Mouse (Mus musculus): ENCODE results near the gene Cggbp1.

The Cggbp1 gene

DNA sequence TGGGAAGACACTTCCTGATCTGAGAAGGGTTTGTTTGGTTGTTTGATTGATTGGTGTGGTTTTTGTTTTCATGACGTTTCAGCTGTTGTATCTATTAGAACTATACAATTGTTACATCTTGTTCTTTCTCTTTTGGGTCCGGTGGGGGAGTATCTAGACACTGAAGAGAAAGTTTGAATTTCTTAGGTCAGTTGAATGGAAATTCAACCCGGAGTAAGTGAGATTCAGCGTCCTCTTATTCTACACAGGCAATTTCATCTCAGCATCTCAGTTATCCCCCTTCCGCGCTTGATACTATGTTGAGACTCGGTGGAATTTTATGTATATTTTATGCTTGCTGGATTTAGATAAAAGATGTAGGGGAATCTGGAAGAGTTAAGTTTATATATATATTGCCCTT is 21.0 kb downstream of the Cggbp1 start:
- DNase-seq (ENCODE audit: low read depth, low spot score), result peak; percentile 54

GRCm38 (mm10) chr16:64873416-64874305 is 21.9 kb downstream of the Cggbp1 start:
- peak; percentile 86 for DNase-seq (ENCODE audit: low read depth, low spot score)

GRCm38 (mm10) chr16:64875384-64875783 is 23.6 kb downstream of the Cggbp1 start:
- DNase-seq (ENCODE audit: low read depth, low spot score), result no peak

GRCm38 (mm10) chr16:64875822-64876221 is 24.0 kb downstream of the Cggbp1 start:
- DNase-seq (ENCODE audit: low read depth, low spot score), result no peak

DNA sequence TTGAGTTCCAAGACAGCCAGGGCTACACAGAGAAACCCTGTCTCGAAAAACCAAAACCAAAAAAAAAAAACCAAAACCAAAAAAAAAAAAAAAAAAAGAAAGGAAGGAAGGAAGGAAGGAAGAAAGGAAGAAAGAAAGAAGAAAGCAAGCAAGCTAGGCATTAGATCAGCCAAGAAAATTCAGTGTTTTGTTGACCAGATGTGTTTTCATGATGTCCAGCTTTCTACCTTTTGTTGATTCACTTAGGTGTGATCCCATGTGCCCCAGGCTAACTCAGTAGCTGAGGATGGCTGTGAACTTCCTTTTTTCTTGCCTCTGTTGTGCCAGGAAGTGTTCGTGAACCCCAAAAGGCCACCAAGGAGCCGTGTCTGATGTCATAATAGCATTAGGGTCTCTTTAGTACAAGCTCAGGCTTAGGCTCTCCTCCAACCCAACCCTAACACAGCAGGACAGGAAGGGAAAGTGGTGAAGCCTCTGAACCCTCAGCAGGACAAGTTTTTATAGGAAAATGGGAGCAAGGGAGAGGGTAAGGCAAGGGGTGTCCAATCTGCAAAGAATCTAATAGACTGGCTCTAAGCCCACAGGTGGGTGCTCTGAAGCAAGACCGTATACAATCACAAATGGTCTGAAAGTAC is 25.0 kb downstream of the Cggbp1 start:
- DNase-seq (ENCODE audit: low read depth, low spot score), result no peak

GRCm38 (mm10) chr16:64877314-64877713 is 25.5 kb downstream of the Cggbp1 start:
- no peak for DNase-seq (ENCODE audit: low read depth, low spot score)

- DNase-seq (ENCODE audit: low read depth, low spot score), result no peak
These were observed 26.9 kb downstream of the Cggbp1 start for GRCm38 (mm10) chr16:64878611-64879132.

- no peak for DNase-seq (ENCODE audit: low read depth, low spot score)
These were observed 27.9 kb downstream of the Cggbp1 start for GRCm38 (mm10) chr16:64879735-64880134.

DNA sequence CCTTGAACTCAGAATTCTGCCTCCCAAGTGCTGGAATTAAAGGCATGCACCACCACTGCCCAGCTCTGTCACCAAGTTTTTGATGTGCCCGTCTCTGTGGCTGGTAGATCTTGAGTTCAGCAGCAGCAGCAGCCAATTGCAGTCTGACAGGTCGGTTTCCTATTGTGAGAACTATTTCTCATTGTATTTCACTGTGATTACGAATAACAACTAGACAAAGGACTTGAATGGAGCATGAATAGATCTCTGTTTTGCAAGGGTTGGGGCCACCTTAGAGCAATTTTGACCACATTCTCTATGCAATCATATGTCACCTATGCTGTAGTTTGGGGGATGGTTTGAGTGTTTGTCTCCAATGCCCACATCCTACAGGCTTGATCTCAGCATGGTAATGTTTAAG is 29.2 kb downstream of the Cggbp1 start:
- no peak for DNase-seq (ENCODE audit: low read depth, low spot score)

DNA sequence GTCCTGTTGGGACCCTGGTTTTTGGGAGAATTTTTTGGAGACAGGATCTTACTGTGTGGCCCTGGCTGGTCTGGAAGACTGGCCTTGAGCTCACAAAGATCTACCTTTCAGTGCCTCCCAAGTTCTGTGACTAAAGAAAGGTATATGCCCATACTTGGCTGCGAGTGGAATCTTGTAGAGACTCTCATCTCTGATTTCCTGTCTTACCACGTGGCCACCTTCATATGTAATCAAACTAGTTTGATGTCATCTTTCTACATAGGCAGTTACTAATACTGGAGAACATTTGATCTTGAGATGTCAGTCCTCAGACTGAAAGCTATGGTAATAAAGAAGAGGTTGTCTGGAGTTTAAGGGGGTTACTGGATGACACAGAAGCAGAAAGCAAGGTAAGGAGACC is 29.6 kb downstream of the Cggbp1 start:
- no peak for DNase-seq (ENCODE audit: low read depth, low spot score)

DNA sequence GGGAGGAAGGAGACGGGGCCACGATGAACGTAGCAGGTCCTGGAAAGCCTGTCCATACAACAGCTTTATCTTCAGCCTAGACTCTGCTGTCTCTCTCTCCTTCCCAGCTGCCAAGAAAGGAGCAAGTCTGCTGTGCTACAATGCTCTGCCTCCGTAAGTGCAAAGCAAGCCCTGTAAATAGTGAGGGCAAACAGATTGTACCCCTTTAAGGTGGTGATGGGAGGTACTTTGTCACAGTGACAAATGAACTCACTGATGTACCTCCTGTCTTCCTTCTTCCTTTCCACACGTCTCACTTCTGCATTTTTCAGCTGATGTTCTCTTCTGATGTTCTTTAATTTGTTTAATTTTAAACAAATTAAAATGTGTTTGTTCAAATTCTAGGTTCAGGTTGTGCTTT is 32.1 kb downstream of the Cggbp1 start:
- DNase-seq (ENCODE audit: low read depth, low spot score), result no peak

- DNase-seq (ENCODE audit: low read depth, low spot score), result no peak
These were observed 32.6 kb downstream of the Cggbp1 start for GRCm38 (mm10) chr16:64884420-64884838.

DNA sequence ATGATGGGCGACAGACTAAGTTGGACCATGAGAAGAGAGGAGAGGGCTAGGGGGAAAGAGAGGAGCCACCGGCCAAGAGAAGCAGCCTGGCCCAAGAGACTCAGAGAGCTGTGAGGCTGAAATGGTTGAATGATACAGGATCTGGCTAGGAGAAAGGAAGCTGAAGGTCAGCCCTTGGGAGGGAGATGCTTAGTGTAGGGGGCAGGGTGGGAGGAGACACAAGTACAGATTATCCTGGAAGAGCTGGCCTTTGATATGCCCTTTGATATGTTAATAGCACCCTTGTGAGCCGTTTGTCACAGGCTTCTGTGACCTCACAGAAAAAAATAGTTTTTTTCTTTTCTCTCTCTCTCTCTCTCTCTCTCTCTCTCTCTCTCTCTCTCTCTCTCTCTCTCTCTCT is 33.3 kb downstream of the Cggbp1 start:
- no peak for DNase-seq (ENCODE audit: low read depth, low spot score)

DNA sequence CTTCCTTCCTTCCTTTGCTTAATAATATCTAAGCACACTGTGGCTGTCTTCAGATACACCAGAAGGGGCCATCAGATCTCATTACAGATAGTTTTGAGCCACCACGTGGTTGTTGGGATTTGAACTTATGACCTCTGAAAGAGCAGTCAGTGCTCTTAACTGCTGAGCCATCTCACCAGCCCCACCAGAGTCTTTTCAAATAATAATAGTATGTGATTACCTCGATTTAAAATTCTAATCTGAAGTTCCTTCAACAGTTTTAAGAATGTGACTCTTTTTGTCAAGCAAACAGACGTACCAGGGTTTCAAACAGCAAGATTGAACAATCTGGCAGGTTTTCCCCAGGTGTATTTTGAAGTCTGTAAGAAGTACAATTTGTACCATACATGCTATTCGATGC is 33.8 kb downstream of the Cggbp1 start:
- DNase-seq (ENCODE audit: low read depth, low spot score), result no peak

GRCm38 (mm10) chr16:64889496-64889895 is 37.7 kb downstream of the Cggbp1 start:
- no peak for DNase-seq (ENCODE audit: low read depth, low spot score)

- peak; percentile 53 for DNase-seq (ENCODE audit: low read depth, low spot score)
These were observed 47.3 kb downstream of the Cggbp1 start for GRCm38 (mm10) chr16:64899084-64899483.

- DNase-seq (ENCODE audit: low read depth, low spot score), result peak; percentile 4
These were observed 51.5 kb downstream of the Cggbp1 start for GRCm38 (mm10) chr16:64903328-64903727.

DNA sequence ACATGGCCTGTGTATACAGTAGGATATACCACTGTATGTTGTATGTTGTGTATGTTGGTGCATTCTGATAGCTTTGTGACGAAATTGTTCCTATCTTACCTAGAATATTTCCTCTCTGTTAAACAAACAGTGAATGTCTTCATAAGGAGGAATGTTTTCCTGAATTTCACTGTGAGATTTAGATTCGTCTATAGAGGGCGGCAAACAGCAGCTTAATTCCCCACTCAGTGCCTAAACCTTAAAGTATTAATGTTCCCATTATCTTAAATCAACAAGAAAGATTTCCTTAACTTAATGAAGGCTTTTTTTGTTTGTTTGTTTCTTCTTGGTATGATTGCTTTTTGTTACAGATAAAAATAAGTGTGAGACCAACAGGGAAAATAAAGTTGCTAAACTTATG is 55.3 kb downstream of the Cggbp1 start:
- DNase-seq (ENCODE audit: low read depth, low spot score), result no peak

DNA sequence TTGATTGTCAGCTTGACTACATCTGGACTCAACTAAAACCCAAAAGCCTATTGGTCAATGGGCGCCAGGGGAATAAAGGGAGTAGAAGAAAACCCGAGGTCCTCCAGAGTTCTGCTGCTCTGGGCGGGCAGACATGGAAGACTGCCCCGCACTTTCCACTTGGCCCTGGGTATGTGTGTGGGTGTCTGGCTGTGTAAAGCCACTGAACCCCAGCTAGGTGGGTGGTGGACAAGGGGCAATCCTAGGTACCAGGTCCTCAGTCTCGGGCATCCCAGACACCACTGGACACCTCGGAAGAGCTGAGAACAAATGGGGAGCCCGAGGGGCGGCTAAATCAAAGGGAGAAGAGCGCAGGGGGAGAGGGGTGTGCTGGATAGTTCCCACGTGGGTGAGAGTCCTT is 57.0 kb downstream of the Cggbp1 start:
- no peak for DNase-seq (ENCODE audit: low read depth, low spot score)

Data from CD4-positive helper T cell, adult 2 months (primary cell).